Mouse (Mus musculus) midbrain, embryonic 11.5 days (tissue): Measurements from ENCODE around the gene Eppin. TPM values are rescaled to one million over a fixed set of nuclear protein-coding genes. Genes with fewer than 3 reads are reported as not detected.
"Not testable (repeated sequence)": the region's sequence is repeated elsewhere in the genome, so short reads cannot be mapped to it uniquely, and the experiment has no call there.

Experiments
- ATAC-seq: fragments of 200-750 bp; cut with Nextera tagmentation; 2 replicates; pipeline ENCODE4 v1.8.0; 2017; ENCODE audit warnings: moderate TSS enrichment, moderate library complexity; ENCODE audit not compliant: low FRiP score
- DNase-seq: peaks from one replicate; pipeline ENCODE4 v3.0.0; 2015; ENCODE audit warnings: low spot score; ENCODE audit errors: missing footprints
- H3K27ac ChIP-seq: fragments of 300-500 bp; sonication (generic); 2 replicates; pipeline ENCODE4 v1.5.1; 2014; ENCODE audit warnings: low read depth, low read length
- H3K27me3 ChIP-seq: fragments of 300-500 bp; sonication (generic); 2 replicates; pipeline ENCODE4 v1.6.1; 2014; ENCODE audit warnings: mild to moderate bottlenecking, low read length, moderate library complexity, mixed read lengths; ENCODE audit not compliant: control insufficient read depth, insufficient read depth
- H3K36me3 ChIP-seq: fragments of 300-500 bp; sonication (generic); 2 replicates; pipeline ENCODE4 v1.6.1; 2014; ENCODE audit warnings: mild to moderate bottlenecking, low read length, moderate library complexity, mixed read lengths; ENCODE audit not compliant: control insufficient read depth, insufficient read depth
- H3K4me1 ChIP-seq: fragments of 300-500 bp; sonication (generic); 2 replicates; pipeline ENCODE4 v1.6.1; 2014; ENCODE audit warnings: low read length; ENCODE audit not compliant: control insufficient read depth, insufficient read depth
- H3K4me2 ChIP-seq: fragments of 300-500 bp; sonication (generic); 2 replicates; pipeline ENCODE4 v1.6.1; 2014; ENCODE audit warnings: mild to moderate bottlenecking, moderate library complexity
- H3K4me3 ChIP-seq: fragments of 300-500 bp; sonication (generic); 2 replicates; pipeline ENCODE4 v1.5.1; 2014; ENCODE audit warnings: low read depth, low read length
- H3K9ac ChIP-seq: fragments of 300-500 bp; sonication (generic); 2 replicates; pipeline ENCODE4 v1.6.1; 2014; ENCODE audit warnings: low read length
- H3K9me3 ChIP-seq: fragments of 300-500 bp; sonication (generic); 2 replicates; pipeline ENCODE4 v1.6.1; 2016; ENCODE audit warnings: low read length; ENCODE audit not compliant: control insufficient read depth
- WGBS: fragments of 180-500 bp; shearing (Covaris S2); extraction: QIAGEN DNeasy Blood & Tissue Kit; methylation state at CpG from one replicate; pipeline ENCODE4 v1.1.7; 2014; 5-methylcytosine and 5-hydroxymethylcytosine counted together
- polyA plus RNA-seq: library from polyadenylated mRNA; unstranded; fragments of >200 nt; fragmentation: Nextera tagmentation; extraction: Ambion mirVana; gene quantifications from 2 replicates; pipeline ENCODE4 v1.2.1, GENCODE M21; 2014

The Eppin gene
- polyA plus RNA-seq, 1 experiment from 2014 or later: not detected

DNA sequence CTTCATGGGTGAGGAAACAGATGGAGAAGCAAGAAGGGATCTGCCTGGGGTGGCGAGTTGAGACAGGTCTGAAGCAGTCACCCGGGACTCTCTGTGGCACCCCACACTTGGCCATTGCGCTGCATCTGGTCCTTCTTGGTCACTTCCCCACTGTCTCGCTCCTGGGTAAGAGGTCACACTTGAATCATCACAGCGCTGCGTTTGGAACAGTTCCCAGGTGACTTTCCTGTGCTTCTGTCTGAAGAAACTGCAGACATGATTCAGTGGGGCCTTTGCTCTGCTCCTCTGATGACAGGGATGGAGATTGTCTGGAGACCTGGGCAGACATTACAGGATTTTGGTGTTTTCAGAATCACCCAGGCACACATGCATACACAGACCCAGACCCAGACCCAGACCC, 15.4 kb upstream of the Eppin start:
- Histone ChIP-seq H3K36me3 (no peaks in the 10 kb centered on the region), H3K27me3 (no peaks in the 10 kb centered on the region), H3K9me3 (no peaks in the 10 kb centered on the region), H3K4me1 (no peaks in the 10 kb centered on the region), H3K9ac (no peak overlapping the region), H3K27ac (no peak overlapping the region), H3K4me2 (no peak overlapping the region), H3K4me3 (no peak overlapping the region)
- ATAC-seq: no peak
- WGBS: 82% methylated on average over 6 of the region's 6 CpGs
- no peak for DNase-seq

DNA sequence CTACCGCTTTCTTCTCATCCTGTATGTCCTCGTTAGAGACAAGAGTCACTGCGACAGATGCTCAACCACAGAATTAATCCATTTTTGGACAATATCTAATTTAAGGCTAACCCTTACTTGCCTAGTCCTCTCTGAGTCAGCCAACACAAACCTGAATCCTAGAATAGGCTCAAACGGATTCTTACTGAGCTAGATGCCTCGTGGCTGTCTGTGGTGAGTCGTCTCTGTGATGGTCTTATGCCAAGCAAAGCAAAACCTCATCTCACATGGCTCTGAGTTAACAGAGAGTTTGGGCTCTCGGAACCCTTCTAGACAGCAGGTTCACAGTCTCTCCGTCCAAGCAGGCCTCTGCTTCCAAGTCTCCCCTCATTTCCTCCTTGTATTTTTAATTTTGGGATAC, 11.0 kb upstream of the Eppin start:
- no peak overlapping the region for H3K27ac ChIP-seq
- peaks cover 3% of the 10 kb centered on the region; the same call in 1 of the 2 replicates for H3K9me3 ChIP-seq
- no peaks in the 10 kb centered on the region for H3K27me3 ChIP-seq
- ATAC-seq (no peak), DNase-seq (no peak)
- no peak overlapping the region for H3K4me2 ChIP-seq
- no peak overlapping the region for H3K4me3 ChIP-seq
- H3K9ac ChIP-seq: no peak overlapping the region
- 94% methylated on average over 8 of the region's 8 CpGs for WGBS
- H3K4me1 ChIP-seq: no peaks in the 10 kb centered on the region
- H3K36me3 ChIP-seq: no peaks in the 10 kb centered on the region

DNA sequence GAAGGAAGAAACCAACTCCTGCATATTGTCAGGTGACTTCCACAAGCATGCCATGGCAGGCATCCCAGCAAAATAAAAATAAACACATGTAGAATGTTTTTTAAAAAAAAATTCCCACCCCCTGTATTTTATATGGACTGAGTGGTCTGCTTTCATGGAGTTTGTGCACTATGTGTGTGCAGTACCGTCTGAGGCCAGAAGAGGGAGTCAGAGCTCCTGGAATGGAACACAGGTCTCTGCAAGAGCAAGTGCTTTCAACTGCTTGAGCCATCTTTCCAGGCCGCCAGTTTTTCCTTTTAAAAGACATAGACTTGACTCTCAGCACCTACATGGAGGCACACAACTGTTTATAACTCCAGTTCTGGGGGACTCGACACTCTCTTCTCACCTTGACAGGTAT, 10.1 kb upstream of the Eppin start:
- no peak overlapping the region for H3K4me2 ChIP-seq
- no peak for ATAC-seq
- H3K4me3 ChIP-seq: no peak overlapping the region
- no peak overlapping the region for H3K27ac ChIP-seq
- no peaks in the 10 kb centered on the region for H3K4me1 ChIP-seq
- no peaks in the 10 kb centered on the region for H3K27me3 ChIP-seq
- no peaks in the 10 kb centered on the region for H3K36me3 ChIP-seq
- WGBS: 90% methylated on average over 3 of the region's 3 CpGs
- no peak overlapping the region for H3K9ac ChIP-seq
- H3K9me3 ChIP-seq: peaks cover 3% of the 10 kb centered on the region; the same call in 1 of the 2 replicates
- no peak for DNase-seq

DNA sequence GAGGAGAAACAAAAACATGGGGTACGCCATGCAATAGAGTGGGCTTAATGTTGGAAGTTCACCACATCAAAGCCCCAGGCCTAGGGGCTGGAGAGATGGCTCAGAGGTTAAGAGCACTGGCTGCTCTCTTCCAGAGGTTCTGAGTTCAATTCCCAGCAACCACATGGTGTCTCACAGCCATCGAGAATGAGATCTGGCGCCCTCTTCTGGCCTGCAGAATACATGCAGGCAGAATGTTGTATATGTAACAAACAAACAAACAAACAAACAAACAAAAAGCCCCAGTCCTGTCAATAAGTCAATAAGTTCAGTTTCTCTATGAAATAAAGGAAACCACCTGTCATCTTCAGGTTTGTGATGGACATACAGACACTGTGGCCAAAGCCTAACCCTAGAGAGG, 6.8 kb upstream of the Eppin start:
- WGBS: 71% methylated on average over 3 of the region's 3 CpGs
- Histone ChIP-seq H3K4me2 (no peak overlapping the region), H3K9me3 (peaks cover 3% of the 10 kb centered on the region; the same call in 1 of the 2 replicates), H3K4me3 (no peak overlapping the region), H3K27ac (no peak overlapping the region), H3K9ac (no peak overlapping the region), H3K36me3 (no peaks in the 10 kb centered on the region), H3K4me1 (no peaks in the 10 kb centered on the region), H3K27me3 (no peaks in the 10 kb centered on the region)
- ATAC-seq: no peak
- DNase-seq: no peak

DNA sequence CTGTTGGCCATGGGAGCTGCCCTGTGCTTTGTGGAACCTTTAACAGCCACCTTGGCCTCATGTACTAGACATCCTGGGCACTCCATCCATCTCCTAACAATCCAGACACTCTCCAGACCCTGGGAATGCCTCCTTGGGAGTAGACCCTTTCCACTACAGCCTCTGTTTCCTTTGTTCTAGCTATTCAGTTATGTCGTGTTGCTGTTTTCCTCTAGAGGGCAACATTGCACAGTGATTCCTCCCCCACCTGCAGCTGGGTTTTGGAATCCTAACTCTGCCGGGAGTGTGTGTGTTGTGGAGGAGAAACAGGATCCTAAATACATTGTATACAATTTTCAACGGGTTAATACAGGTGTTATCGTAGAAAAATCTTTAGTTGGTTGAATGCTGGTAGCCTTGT, 1.4 kb downstream of the Eppin start:
- WGBS: 5% methylated on average over 4 of the region's 4 CpGs
- Histone ChIP-seq H3K36me3 (no peaks in the 10 kb centered on the region), H3K9ac (no peak overlapping the region), H3K27me3 (no peaks in the 10 kb centered on the region), H3K27ac (no peak overlapping the region), H3K4me3 (no peak overlapping the region), H3K9me3 (no peaks in the 10 kb centered on the region), H3K4me1 (no peaks in the 10 kb centered on the region), H3K4me2 (no peak overlapping the region)
- ATAC-seq (peak; percentile 46; the same call in 1 of the 2 replicates), DNase-seq (peak; percentile 90)

DNA sequence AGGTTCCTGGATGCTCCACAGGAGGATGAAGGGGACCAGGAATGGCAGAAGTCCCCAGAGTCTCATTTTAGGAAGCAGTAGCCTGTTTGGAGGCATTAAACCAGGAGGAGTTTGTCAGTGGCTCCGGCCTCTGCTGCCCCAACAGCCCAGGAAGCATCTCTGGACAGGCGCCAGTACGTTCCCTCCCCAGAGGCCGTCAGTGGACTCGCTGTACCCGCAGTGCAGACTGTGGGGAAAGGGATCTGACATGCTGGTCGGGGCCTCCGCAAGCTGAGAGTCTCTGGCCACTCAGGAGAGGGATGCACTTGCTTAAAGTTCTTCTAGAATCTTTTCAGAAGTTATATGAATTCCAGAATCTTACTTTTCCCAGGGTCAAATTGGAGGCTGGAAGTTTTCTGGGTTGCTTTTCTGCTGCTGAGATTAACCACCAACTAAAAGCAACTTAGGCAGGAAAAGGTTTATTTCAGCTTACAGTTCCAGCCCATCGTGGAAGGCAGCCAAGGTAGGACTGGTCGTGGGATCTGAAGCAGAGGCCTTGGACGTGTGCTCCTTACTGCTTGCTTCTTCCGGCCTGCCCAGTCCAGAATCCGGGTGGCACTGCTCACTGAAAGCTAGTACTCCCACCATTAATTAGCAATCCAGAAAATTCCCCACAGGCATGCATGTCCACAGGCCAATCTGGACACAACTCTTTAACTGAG, 8.2 kb downstream of the Eppin start, which contains the start of gene Wfdc6a:
Gene Wfdc6a, minus strand, starts transcription at position 423 of the 701 bp plus-strand sequence.
- not testable (repeated sequence) for H3K36me3 ChIP-seq, H3K4me1 ChIP-seq, DNase-seq, H3K4me2 ChIP-seq, H3K27me3 ChIP-seq, H3K27ac ChIP-seq, ATAC-seq, H3K9ac ChIP-seq, H3K9me3 ChIP-seq, H3K4me3 ChIP-seq
- WGBS: 65% methylated on average over 13 of the region's 13 CpGs

DNA sequence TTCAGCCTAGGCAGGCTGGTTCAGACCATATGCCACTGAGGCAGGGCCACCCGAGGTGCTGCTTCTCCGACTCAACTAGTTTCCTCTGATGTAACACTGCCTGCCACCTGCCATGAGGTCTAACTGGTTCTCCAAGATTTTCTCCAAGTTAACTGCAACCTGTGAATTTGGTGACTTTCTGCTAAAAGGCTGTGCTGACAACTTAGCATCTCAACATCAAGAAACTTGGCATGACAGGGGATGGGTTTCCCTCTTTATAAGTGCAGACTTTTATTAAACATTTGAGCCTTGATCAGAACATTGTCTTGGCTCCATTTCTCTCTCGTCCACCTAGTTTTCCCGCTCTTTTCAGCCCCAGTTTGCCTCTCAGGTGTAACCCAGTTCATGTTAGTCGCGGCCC, 20.0 kb downstream of the Eppin start, which contains the start of gene Spint3:
Gene Spint3, minus strand, starts transcription at position 101 of the 400 bp plus-strand sequence.
- H3K36me3 ChIP-seq, H3K4me3 ChIP-seq, H3K27me3 ChIP-seq, H3K4me2 ChIP-seq, H3K4me1 ChIP-seq, ATAC-seq, H3K9ac ChIP-seq, DNase-seq, H3K27ac ChIP-seq, H3K9me3 ChIP-seq: not testable (repeated sequence)
- WGBS: 83% methylated on average over 6 of the region's 6 CpGs

DNA sequence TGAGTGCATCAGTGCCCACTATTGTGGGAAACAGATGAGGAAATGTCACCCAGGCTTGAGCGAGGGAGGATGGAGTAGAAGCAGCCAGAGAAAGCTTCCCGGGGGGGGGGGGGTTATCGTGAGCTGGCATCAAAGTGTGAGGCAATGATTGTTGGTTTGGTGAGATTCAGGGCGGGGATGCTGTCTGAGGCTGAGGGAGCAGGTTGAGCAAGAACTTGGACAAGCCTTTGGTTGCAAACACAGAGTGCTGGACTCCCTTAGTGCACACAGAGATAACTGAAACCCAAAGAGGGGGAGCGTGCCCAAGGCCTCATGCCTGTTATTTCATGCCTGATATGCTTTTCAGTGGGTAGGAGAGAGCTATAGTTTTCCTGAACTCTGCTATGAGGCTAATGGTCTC, 25.9 kb downstream of the Eppin start:
- H3K27me3 ChIP-seq: peaks cover 2% of the 10 kb centered on the region; the same call in 1 of the 2 replicates
- no peak overlapping the region for H3K4me2 ChIP-seq
- WGBS: 92% methylated on average over 5 of the region's 5 CpGs
- no peak overlapping the region for H3K9ac ChIP-seq
- H3K27ac ChIP-seq: no peak overlapping the region
- H3K36me3 ChIP-seq: no peaks in the 10 kb centered on the region
- DNase-seq: no peak
- no peak for ATAC-seq
- H3K4me1 ChIP-seq: peaks cover 13% of the 10 kb centered on the region
- no peaks in the 10 kb centered on the region for H3K9me3 ChIP-seq
- no peak overlapping the region for H3K4me3 ChIP-seq

DNA sequence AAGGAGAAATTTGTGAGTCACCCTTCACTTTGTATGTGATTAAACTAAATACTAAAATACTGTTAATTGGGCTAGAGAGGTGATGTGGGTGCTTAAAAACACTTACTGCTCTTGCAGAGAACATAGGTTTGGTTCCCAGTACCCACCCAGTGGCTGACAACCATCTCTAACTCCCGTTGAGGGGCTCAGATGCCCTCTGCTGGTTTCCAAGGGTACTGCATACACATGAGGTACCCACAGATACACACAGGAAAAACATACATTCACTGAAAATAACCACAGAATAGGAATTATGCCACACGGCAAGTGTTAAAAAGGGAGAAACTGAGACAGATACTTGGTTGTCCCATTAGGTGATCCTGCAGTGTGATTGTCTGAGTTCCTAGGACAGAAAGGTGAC, 26.4 kb downstream of the Eppin start:
- Histone ChIP-seq H3K4me3 (no peak overlapping the region), H3K27me3 (peaks cover 6% of the 10 kb centered on the region; the same call in 1 of the 2 replicates), H3K27ac (no peak overlapping the region), H3K4me2 (no peak overlapping the region), H3K36me3 (no peaks in the 10 kb centered on the region), H3K9ac (no peak overlapping the region), H3K4me1 (peaks cover 16% of the 10 kb centered on the region), H3K9me3 (no peaks in the 10 kb centered on the region)
- ATAC-seq (no peak), DNase-seq (no peak)
- 81% methylated on average over 2 of the region's 2 CpGs for WGBS
